Mouse (Mus musculus): ENCODE data around the gene Rpl22l1. TPM values are rescaled to one million over a fixed set of nuclear protein-coding genes. Genes with fewer than 3 reads are reported as not detected.
"Not testable (repeated sequence)": the region's sequence is repeated elsewhere in the genome, so short reads cannot be mapped to it uniquely, and the experiment has no call there.

The Rpl22l1 gene
- 100 to 1,000 TPM; 131 to 140 TPM for total RNA-seq (2021)

GRCm38 (mm10) chr3:28805301-28806097 is at the start of gene Rpl22l1:
Gene Rpl22l1, plus strand, starts transcription at chr3:28805436.
- peak; percentile 99 for DNase-seq
- intact Hi-C loops (cut with DNase I), result no loop called here

GRCm38 (mm10) chr3:28755477-28755876 is 49.8 kb upstream of the Rpl22l1 start:
- intact Hi-C loops (cut with DNase I), result no loop called here
- DNase-seq, result no peak

- intact Hi-C loops (cut with DNase I), result no loop called here
- no peak for DNase-seq
These were observed 43.9 kb upstream of the Rpl22l1 start for GRCm38 (mm10) chr3:28761225-28761789.

- DNase-seq, result no peak
- intact Hi-C loops (cut with DNase I), result no loop called here
These were observed 38.3 kb upstream of the Rpl22l1 start for GRCm38 (mm10) chr3:28766935-28767334.

GRCm38 (mm10) chr3:28768222-28768621 is 37.0 kb upstream of the Rpl22l1 start:
- intact Hi-C loops (cut with DNase I), result no loop called here
- no peak for DNase-seq

GRCm38 (mm10) chr3:28772919-28773318 is 32.3 kb upstream of the Rpl22l1 start:
- DNase-seq; intact Hi-C loops (cut with DNase I): not testable (repeated sequence)

- intact Hi-C loops (cut with DNase I), result no loop called here
- DNase-seq, result no peak
These were observed 29.9 kb upstream of the Rpl22l1 start for GRCm38 (mm10) chr3:28775361-28775760.

- DNase-seq, result no peak
- intact Hi-C loops (cut with DNase I), result no loop called here
These were observed 29.3 kb upstream of the Rpl22l1 start for GRCm38 (mm10) chr3:28775958-28776357.

GRCm38 (mm10) chr3:28776491-28776890 is 28.7 kb upstream of the Rpl22l1 start:
- intact Hi-C loops (cut with DNase I), result no loop called here
- DNase-seq, result no peak

- intact Hi-C loops (cut with DNase I), result no loop called here
These were observed 24.7 kb upstream of the Rpl22l1 start for GRCm38 (mm10) chr3:28780511-28780910.

GRCm38 (mm10) chr3:28780994-28781393 is 24.2 kb upstream of the Rpl22l1 start, which contains the start of gene Eif5a2:
Gene Eif5a2, plus strand, starts transcription at chr3:28781276.
- intact Hi-C loops (cut with DNase I), result no loop called here

More at GRCm38 (mm10) chr3:28780511-28780910, 24.7 kb upstream of the Rpl22l1 start:
- DNase-seq, result no peak

GRCm38 (mm10) chr3:28781422-28781821 is 23.8 kb upstream of the Rpl22l1 start:
- intact Hi-C loops (cut with DNase I), result no loop called here
- no peak for DNase-seq

More at GRCm38 (mm10) chr3:28780994-28781393, 24.2 kb upstream of the Rpl22l1 start, which contains the start of gene Eif5a2:
- DNase-seq, result peak; percentile 92 to 94

- DNase-seq, result no peak
- intact Hi-C loops (cut with DNase I), result no loop called here
These were observed 23.4 kb upstream of the Rpl22l1 start for GRCm38 (mm10) chr3:28781848-28782247.

GRCm38 (mm10) chr3:28784176-28784575 is 21.1 kb upstream of the Rpl22l1 start:
- intact Hi-C loops (cut with DNase I), result no loop called here
- DNase-seq, result no peak

- peak in 1 of 2 experiments; percentile 5 for DNase-seq
- intact Hi-C loops (cut with DNase I), result no loop called here
These were observed 10.4 kb upstream of the Rpl22l1 start for GRCm38 (mm10) chr3:28794835-28795234.

GRCm38 (mm10) chr3:28808039-28808643 is 2.9 kb downstream of the Rpl22l1 start:
- DNase-seq, result no peak
- intact Hi-C loops (cut with DNase I), result no loop called here

GRCm38 (mm10) chr3:28811441-28811840 is 6.2 kb downstream of the Rpl22l1 start:
- intact Hi-C loops (cut with DNase I), result no loop called here

GRCm38 (mm10) chr3:28814361-28814760 is 9.1 kb downstream of the Rpl22l1 start:
- DNase-seq, result peak; percentile 21 to 52
- intact Hi-C loops (cut with DNase I), result loop anchor here (1.0 kb wide), 1 partner anchor 155 kb away; no protein-coding TSS in a partner anchor

More at GRCm38 (mm10) chr3:28811441-28811840, 6.2 kb downstream of the Rpl22l1 start:
- no peak for DNase-seq

- DNase-seq, result no peak
- intact Hi-C loops (cut with DNase I), result no loop called here
These were observed 10.8 kb downstream of the Rpl22l1 start for GRCm38 (mm10) chr3:28816010-28816540.

- intact Hi-C loops (cut with DNase I), result no loop called here
- DNase-seq, result no peak
These were observed 21.0 kb downstream of the Rpl22l1 start for GRCm38 (mm10) chr3:28826272-28826671.

- intact Hi-C loops (cut with DNase I), result no loop called here
- no peak for DNase-seq
These were observed 22.4 kb downstream of the Rpl22l1 start for GRCm38 (mm10) chr3:28827605-28828004.

All from heart, postnatal 10 days (tissue).